Mouse (Mus musculus) G1E-ER4 (cell line): ENCODE results near the gene Ppp1r15a. TPM values are rescaled to one million over a fixed set of nuclear protein-coding genes. Genes with fewer than 3 reads are reported as not detected.

Experiments used
- GATA1 ChIP-seq: IDR thresholded peaks from one replicate; pipeline ENCODE4 v1.8.0; 2012; ENCODE audit warnings: low read length, inconsistent platforms
- polyA plus RNA-seq: library from polyadenylated mRNA; stranded (reverse); fragments of >175 nt; gene quantifications from 2 replicates; pipeline ENCODE4 v1.2.3, GENCODE M21; 2012

Ppp1r15a gene
- polyA plus RNA-seq, 1 experiment = 87.1 TPM

GRCm38 (mm10) chr7:45481374-45481927, 44.6 kb downstream of the Ppp1r15a start, which contains the start of gene Tulp2:
TSS of gene Tulp2 (plus strand) at chr7:45481877.
- TF ChIP-seq GATA1 = no peak

GRCm38 (mm10) chr7:45478774-45479173, 47.3 kb downstream of the Ppp1r15a start:
- TF ChIP-seq GATA1 = no peak

GRCm38 (mm10) chr7:45477003-45477402, 49.1 kb downstream of the Ppp1r15a start:
- TF ChIP-seq GATA1 = no peak

DNA sequence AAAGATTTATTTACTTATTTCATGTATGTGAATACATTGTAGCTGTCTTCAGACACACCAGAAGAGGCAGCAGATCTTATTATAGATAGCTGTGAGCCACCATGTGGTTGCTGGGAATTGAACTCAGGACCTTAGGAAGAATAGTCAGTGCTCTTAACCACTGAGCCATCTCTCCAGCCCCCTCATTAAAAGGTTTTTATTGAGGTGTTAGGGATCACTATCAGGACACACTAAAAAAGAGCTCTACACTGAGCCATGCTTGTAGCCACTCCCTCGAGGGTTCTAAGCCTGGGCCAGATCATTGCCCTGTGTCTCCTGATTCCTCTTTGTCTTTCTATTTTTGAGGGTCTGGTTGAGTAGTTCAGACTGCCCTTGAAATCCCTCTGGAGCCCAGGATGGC, 49.6 kb downstream of the Ppp1r15a start:
- TF ChIP-seq GATA1 = no peak

- no peak for TF ChIP-seq GATA1
Observed at GRCm38 (mm10) chr7:45475291-45475969, 50.6 kb downstream of the Ppp1r15a start.

Other genes with a start within 250 kb of the Ppp1r15a start
- not detected in 2 replicates for gene Slc6a21, start 248.8 kb downstream of the Ppp1r15a start, polyA plus RNA-seq
- gene Trpm4, start 192.5 kb downstream of the Ppp1r15a start, polyA plus RNA-seq = 0.13 and 0.19 TPM in 2 replicates
- gene Hrc, start 191.0 kb downstream of the Ppp1r15a start, polyA plus RNA-seq = not detected in 2 replicates
- 5.9 and 6.4 TPM in 2 replicates for gene Ppfia3, start 159.2 kb downstream of the Ppp1r15a start, polyA plus RNA-seq
- 3.0 and 3.6 TPM in 2 replicates for gene Lin7b, start 155.7 kb downstream of the Ppp1r15a start, polyA plus RNA-seq
- 1,207 and 1,386 TPM in 2 replicates for gene Snrnp70, start 130.5 kb downstream of the Ppp1r15a start, polyA plus RNA-seq
- not detected in 2 replicates for gene Kcna7, start 120.6 kb downstream of the Ppp1r15a start, polyA plus RNA-seq
- 0.03 and 0.04 TPM in 2 replicates for gene Ntf5, start 112.6 kb downstream of the Ppp1r15a start, polyA plus RNA-seq
- gene Lhb, start 105.4 kb downstream of the Ppp1r15a start, polyA plus RNA-seq = not detected in 2 replicates
- 28.8 TPM in 2 replicates for gene Gys1, start 91.4 kb downstream of the Ppp1r15a start, polyA plus RNA-seq
- 887 and 1,231 TPM in 2 replicates for gene Ruvbl2, start 88.2 kb downstream of the Ppp1r15a start, polyA plus RNA-seq
- gene Ftl1, start 66.4 kb downstream of the Ppp1r15a start, polyA plus RNA-seq = 11,844 and 12,759 TPM in 2 replicates
- 407 and 498 TPM in 2 replicates for gene Bax, start 59.4 kb downstream of the Ppp1r15a start, polyA plus RNA-seq
- 1.7 and 2.0 TPM in 2 replicates for gene Tulp2, start 44.4 kb downstream of the Ppp1r15a start, polyA plus RNA-seq
- not detected in 2 replicates for gene Gm45808, start 39.5 kb downstream of the Ppp1r15a start, polyA plus RNA-seq
- gene Dhdh, start 37.5 kb downstream of the Ppp1r15a start, polyA plus RNA-seq = 0.29 and 0.49 TPM in 2 replicates
- gene Nucb1, start 15.9 kb downstream of the Ppp1r15a start, polyA plus RNA-seq = 1,038 and 1,233 TPM in 2 replicates
- 1.2 and 1.8 TPM in 2 replicates for gene Plekha4, start 62 bp upstream of the Ppp1r15a start, polyA plus RNA-seq
- gene Hsd17b14, start 28.6 kb upstream of the Ppp1r15a start, polyA plus RNA-seq = 10.6 and 11.5 TPM in 2 replicates
- 83.5 and 192 TPM in 2 replicates for gene Bcat2, start 43.9 kb upstream of the Ppp1r15a start, polyA plus RNA-seq
- not detected in 2 replicates for gene Fgf21, start 89.2 kb upstream of the Ppp1r15a start, polyA plus RNA-seq
- not detected in 2 replicates for gene Fut1, start 91.0 kb upstream of the Ppp1r15a start, polyA plus RNA-seq
- 0.11 and 0.14 TPM in 2 replicates for gene Izumo1, start 95.5 kb upstream of the Ppp1r15a start, polyA plus RNA-seq
- 1.2 and 1.6 TPM in 2 replicates for gene Rasip1, start 101.2 kb upstream of the Ppp1r15a start, polyA plus RNA-seq
- gene Mamstr, start 113.7 kb upstream of the Ppp1r15a start, polyA plus RNA-seq = not detected in 2 replicates
- not detected in 2 replicates for gene Fut2, start 140.1 kb upstream of the Ppp1r15a start, polyA plus RNA-seq
- 0.11 TPM in 1 of 2 replicates, not detected in the other for gene Ntn5, start 157.8 kb upstream of the Ppp1r15a start, polyA plus RNA-seq
- gene Sec1, start 168.1 kb upstream of the Ppp1r15a start, polyA plus RNA-seq = not detected in 2 replicates
- gene Car11, start 173.6 kb upstream of the Ppp1r15a start, polyA plus RNA-seq = 0.37 and 0.79 TPM in 2 replicates
- gene Dbp, start 178.8 kb upstream of the Ppp1r15a start, polyA plus RNA-seq = 22.4 and 28.4 TPM in 2 replicates
- gene Rpl18, start 189.2 kb upstream of the Ppp1r15a start, polyA plus RNA-seq = 18,264 and 20,873 TPM in 2 replicates
- gene Sphk2, start 191.7 kb upstream of the Ppp1r15a start, polyA plus RNA-seq = 172 and 187 TPM in 2 replicates
- 1.2 TPM in 2 replicates for gene Fam83e, start 194.9 kb upstream of the Ppp1r15a start, polyA plus RNA-seq
- gene Spaca4, start 199.5 kb upstream of the Ppp1r15a start, polyA plus RNA-seq = not detected in 2 replicates